Mouse (Mus musculus) forebrain, embryonic 16.5 days (tissue): ENCODE results near the gene Gm49380. TPM values are rescaled to one million over a fixed set of nuclear protein-coding genes. Genes with fewer than 3 reads are reported as not detected.
A peak's percentile ranks its signal among the peaks of the same experiment; 100 is the strongest.

Experiments
- ATAC-seq: fragments of 200-750 bp; cut with Nextera tagmentation; 2 replicates; pipeline ENCODE4 v1.8.0; 2017; ENCODE audit warnings: mild to moderate bottlenecking, moderate library complexity
- H3K27ac ChIP-seq: fragments of 300-500 bp; sonication (generic); 2 replicates; pipeline ENCODE4 v1.5.1; 2014; ENCODE audit warnings: low read length, control low read depth
- H3K27me3 ChIP-seq: fragments of 300-500 bp; sonication (generic); replicated peaks from 2 replicates; pipeline ENCODE4 v1.6.1; 2014; ENCODE audit warnings: low read length; ENCODE audit not compliant: control insufficient read depth, insufficient read depth
- H3K36me3 ChIP-seq: fragments of 300-500 bp; sonication (generic); 2 replicates; pipeline ENCODE4 v1.6.1; 2014; ENCODE audit not compliant: control insufficient read depth, insufficient read depth
- H3K4me1 ChIP-seq: fragments of 300-500 bp; sonication (generic); replicated peaks from 2 replicates; pipeline ENCODE4 v1.6.1; 2014; ENCODE audit warnings: low read length; ENCODE audit not compliant: control insufficient read depth, insufficient read depth
- H3K4me2 ChIP-seq: fragments of 300-500 bp; sonication (generic); 2 replicates; pipeline ENCODE4 v1.6.1; 2014; ENCODE audit warnings: mild to moderate bottlenecking, low read length, control low read depth
- H3K4me3 ChIP-seq: fragments of 300-500 bp; sonication (generic); replicated peaks from 2 replicates; pipeline ENCODE4 v1.5.1; 2014; ENCODE audit warnings: mild to moderate bottlenecking, low read length, control low read depth
- H3K9ac ChIP-seq: fragments of 300-500 bp; sonication (generic); replicated peaks from 2 replicates; pipeline ENCODE4 v1.6.1; 2014; ENCODE audit warnings: low read depth, low read length, control low read depth
- H3K9me3 ChIP-seq: fragments of 300-500 bp; sonication (generic); 2 replicates; pipeline ENCODE4 v1.6.1; 2016; ENCODE audit warnings: low read length; ENCODE audit not compliant: control insufficient read depth
- WGBS: fragments of 180-500 bp; shearing (Covaris S2); extraction: QIAGEN DNeasy Blood & Tissue Kit; methylation state at CpG from one replicate; pipeline ENCODE4 v1.1.7; 2014; 5-methylcytosine and 5-hydroxymethylcytosine counted together
- polyA plus RNA-seq: library from polyadenylated mRNA; unstranded; fragments of >200 nt; fragmentation: Nextera tagmentation; extraction: Ambion mirVana; gene quantifications from 2 replicates; pipeline ENCODE4 v1.2.1, GENCODE M21; 2015

The Gm49380 gene
- polyA plus RNA-seq, 1 experiment from 2014 or later: 0.16 TPM

DNA sequence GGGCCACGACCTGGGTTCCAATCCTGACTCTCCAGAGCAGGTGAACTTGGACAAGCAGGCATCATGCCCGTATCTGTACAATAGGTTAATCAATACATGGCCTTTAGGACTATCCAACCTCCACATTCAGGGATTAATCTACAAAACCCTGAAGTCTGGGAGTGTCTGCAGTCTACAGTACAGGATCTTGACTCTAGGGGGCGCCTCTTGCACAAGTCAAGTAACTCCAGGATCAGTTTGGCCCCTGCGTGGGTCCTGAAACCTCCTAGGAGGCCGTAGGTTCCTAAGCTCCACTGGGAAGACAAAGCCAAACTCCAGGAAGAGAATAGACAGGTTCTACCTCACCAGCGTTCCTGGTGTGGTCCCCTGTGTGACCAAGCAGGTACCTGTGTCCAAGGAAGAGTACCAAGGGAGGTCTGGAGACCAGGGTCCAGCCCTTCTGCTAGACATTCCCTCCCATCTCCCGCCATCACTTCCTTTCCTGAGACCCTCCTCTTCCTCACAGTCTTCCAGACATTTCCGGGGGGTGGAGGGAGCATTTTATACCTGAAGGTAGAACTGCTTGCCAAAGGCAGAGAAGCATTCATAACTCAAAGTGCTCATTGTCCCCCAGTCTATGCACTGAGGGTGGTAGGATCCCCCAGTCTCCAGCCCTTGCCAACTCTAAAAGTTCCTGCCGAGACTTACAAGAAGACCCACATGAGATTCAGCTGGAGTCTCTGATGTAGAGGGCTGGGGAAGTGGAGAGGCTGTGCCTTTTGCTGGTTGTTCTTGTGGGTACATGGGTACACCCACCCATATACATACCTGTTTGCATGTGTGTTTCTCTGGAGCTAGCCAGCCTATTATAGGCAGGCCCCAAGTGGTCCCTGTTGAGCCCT, 38.7 kb downstream of the Gm49380 start:
- ATAC-seq: no peak
- no peak overlapping the region for H3K4me2 ChIP-seq
- H3K4me1 ChIP-seq: peaks cover 25% of the 10 kb centered on the region
- WGBS: 59% methylated on average over 9 of the region's 9 CpGs
- no peaks in the 10 kb centered on the region for H3K36me3 ChIP-seq
- no peak overlapping the region for H3K27ac ChIP-seq
- H3K4me3 ChIP-seq: no peak overlapping the region
- no peaks in the 10 kb centered on the region for H3K9me3 ChIP-seq
- no peak overlapping the region for H3K9ac ChIP-seq
- no peaks in the 10 kb centered on the region for H3K27me3 ChIP-seq

DNA sequence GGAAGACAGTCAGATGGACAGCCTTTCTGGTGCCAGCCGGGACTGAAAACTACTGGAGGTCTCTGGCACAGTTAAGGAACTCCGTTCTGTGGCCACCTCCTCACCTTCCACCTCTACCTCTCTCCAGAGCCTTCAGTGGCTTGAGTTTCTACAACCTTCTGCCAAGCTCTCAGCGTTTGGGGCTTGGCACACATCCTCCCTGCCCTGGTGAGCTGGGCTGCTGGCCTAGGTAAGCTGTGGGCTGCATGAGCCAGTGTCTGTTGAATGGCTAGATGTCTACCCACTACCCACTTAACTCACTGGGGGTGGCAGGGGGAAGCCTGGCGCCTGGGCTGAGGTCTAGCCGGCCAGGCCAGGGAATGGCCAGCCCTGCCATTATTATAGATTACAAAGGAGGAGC, 40.2 kb downstream of the Gm49380 start:
- ATAC-seq: no peak
- Histone ChIP-seq H3K36me3 (no peaks in the 10 kb centered on the region), H3K4me2 (no peak overlapping the region), H3K27ac (no peak overlapping the region), H3K4me3 (no peak overlapping the region), H3K9me3 (no peaks in the 10 kb centered on the region), H3K9ac (no peak overlapping the region), H3K27me3 (no peaks in the 10 kb centered on the region), H3K4me1 (peaks cover 16% of the 10 kb centered on the region)
- WGBS: 28% methylated on average over 5 of the region's 5 CpGs

DNA sequence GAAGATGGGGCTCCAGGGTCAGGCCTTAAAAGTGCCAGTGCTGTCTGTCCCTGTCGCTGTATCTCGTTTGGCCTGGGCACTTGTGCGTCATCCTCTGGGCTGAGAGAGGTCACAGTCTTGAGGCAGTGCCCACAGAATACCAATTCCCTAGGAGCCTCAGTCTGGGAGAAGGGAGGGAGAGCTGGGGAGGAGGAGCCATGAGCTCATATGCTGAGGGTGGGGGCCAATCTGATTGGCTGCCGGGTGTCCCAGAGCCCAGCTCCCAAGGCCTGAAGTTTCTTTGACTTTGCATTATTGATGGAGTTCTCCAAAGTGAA, 40.7 kb downstream of the Gm49380 start:
- Histone ChIP-seq H3K36me3 (no peaks in the 10 kb centered on the region), H3K4me2 (no peak overlapping the region), H3K4me3 (no peak overlapping the region), H3K4me1 (peaks cover 16% of the 10 kb centered on the region), H3K27me3 (no peaks in the 10 kb centered on the region), H3K27ac (peak overlapping the region; percentile 58; the same call in 1 of the 2 replicates), H3K9ac (no peak overlapping the region; the same call in 1 of the 2 replicates), H3K9me3 (no peaks in the 10 kb centered on the region)
- peak; percentile 70 for ATAC-seq
- 6% methylated on average over 4 of the region's 4 CpGs for WGBS

DNA sequence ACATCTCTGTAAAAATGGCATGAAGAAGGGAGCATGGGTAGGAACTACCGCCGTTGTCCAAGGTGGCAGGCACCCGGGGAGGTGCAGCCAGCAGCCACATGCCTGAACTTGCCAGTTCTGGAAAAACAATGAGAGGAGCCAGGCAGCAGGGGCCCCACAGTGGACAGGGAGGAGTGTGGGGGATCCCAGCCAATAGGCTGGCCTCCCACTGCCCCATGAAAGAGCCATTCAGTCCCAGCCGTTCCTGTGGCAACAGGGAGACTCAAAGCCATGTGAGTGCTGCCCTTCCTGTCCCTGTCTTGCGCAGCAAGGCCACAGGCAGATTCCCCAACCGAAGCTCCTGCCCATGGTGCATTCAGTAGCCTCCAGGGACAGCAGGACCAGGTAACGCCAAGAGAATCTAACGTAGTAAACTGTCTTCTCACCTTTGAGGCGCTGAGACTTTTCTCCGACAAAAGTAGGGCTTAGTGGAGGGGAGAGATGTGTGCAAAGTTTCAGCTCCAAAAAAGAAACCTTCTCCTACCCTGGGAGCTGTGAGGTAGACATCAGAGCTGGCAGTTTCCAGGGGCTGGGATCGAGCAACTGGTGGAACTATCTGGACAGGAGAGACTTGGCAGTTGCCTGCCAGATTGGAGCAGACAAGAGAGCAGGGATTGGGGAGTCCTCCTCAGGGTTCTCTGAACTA, 41.2 kb downstream of the Gm49380 start:
- H3K4me3 ChIP-seq: no peak overlapping the region

DNA sequence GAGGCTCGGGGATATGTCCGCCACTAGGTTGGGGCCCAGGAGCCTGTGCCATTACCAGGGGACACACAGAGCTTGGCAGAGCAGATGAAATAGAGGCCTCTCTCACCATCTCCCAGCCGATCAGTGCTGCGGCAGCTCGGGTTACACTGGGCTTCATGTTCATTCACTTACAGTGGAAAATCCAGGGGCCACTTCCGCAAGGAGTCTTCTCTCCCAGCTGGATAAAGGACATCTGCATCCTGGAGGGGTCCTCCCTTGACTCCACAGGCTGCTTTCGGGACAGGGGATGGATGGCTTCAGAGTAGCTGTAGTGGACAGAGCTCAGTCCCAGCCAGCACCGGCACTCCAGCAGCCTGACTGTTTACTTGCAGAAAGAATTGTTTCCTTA, 42.5 kb downstream of the Gm49380 start:
- H3K27ac ChIP-seq: no peak overlapping the region
- H3K9ac ChIP-seq: no peak overlapping the region
- WGBS: 43% methylated on average over 8 of the region's 8 CpGs

More for the DNA sequence above, 41.2 kb downstream of the Gm49380 start:
- Histone ChIP-seq H3K4me2 (peak overlapping the region; percentile 15; the same call in 1 of the 2 replicates), H3K9me3 (no peaks in the 10 kb centered on the region), H3K27me3 (no peaks in the 10 kb centered on the region), H3K36me3 (no peaks in the 10 kb centered on the region), H3K4me1 (peaks cover 20% of the 10 kb centered on the region), H3K9ac (no peak overlapping the region; the same call in 1 of the 2 replicates), H3K27ac (peak overlapping the region; percentile 58; the same call in 1 of the 2 replicates)
- 7% methylated on average over 11 of the region's 11 CpGs for WGBS
- peak; percentile 68 for ATAC-seq

DNA sequence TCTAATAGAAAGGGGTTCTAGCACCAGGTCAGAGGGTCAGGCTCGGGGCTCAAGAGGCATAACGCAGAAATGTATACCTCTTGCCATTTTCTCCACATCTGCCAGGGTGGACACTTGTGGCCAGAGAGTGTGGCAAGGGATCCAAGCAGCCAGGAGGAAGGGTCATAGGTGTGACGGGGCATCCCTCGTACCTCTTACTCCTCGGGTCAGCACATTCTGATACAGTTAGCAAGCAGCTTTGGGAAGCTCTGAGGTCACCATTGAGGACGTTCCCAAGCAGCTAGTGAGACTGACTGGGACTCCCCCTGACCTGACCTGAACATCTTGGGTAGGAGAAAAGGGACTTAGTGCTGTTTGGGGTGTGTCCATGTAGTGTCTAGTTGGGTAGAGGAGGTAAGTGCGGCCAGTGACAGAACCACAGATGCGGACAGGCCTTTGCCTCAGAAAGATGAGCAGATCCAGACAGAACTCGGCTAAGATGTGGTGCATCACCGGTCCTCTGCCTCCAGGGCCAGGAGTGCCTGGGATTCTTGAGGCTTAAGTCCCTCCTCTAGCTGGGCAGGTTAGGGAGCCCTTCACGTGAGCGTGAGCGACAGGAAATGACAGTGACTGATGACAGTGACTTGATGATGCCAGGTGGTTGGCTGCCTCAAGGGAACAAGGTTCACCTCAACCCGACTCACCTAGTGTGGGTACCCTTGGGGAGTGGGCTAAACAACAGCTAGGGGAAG, 43.0 kb downstream of the Gm49380 start:
- H3K4me2 ChIP-seq: no peak overlapping the region
- no peaks in the 10 kb centered on the region for H3K9me3 ChIP-seq
- no peaks in the 10 kb centered on the region for H3K27me3 ChIP-seq
- 78% methylated on average over 14 of the region's 14 CpGs for WGBS
- ATAC-seq: no peak
- H3K4me1 ChIP-seq: peaks cover 22% of the 10 kb centered on the region
- H3K27ac ChIP-seq: no peak overlapping the region
- H3K36me3 ChIP-seq: no peaks in the 10 kb centered on the region
- no peak overlapping the region for H3K9ac ChIP-seq
- no peak overlapping the region for H3K4me3 ChIP-seq

More for the DNA sequence above, 42.5 kb downstream of the Gm49380 start:
- no peaks in the 10 kb centered on the region for H3K36me3 ChIP-seq
- no peak for ATAC-seq
- H3K4me2 ChIP-seq: no peak overlapping the region
- H3K9me3 ChIP-seq: no peaks in the 10 kb centered on the region
- H3K27me3 ChIP-seq: no peaks in the 10 kb centered on the region
- H3K4me3 ChIP-seq: no peak overlapping the region
- H3K4me1 ChIP-seq: peaks cover 22% of the 10 kb centered on the region

DNA sequence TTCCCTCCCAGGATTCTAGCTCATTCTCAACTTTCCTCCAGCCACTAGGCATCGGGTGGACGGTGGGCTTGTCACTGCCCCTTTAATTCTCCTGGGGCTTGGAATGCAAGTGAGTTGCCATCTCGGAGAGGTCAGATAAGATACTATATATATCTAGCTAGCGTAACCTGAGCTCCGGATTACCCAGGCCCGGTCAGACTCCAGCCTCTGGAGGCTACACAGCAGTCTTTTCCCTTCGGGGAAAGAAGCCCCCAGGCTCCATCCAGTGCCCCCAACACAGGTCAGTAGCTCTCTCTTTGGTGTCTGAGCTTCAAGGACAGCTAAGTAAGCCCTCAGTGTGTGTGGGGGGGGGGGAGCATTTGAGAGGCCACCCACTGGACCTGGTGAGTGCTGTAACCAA, 44.0 kb downstream of the Gm49380 start:
- no peaks in the 10 kb centered on the region for H3K27me3 ChIP-seq
- H3K9me3 ChIP-seq: no peaks in the 10 kb centered on the region
- peaks cover 22% of the 10 kb centered on the region for H3K4me1 ChIP-seq
- H3K36me3 ChIP-seq: no peaks in the 10 kb centered on the region
- 34% methylated on average over 7 of the region's 7 CpGs for WGBS
- no peak for ATAC-seq
- H3K4me3 ChIP-seq: no peak overlapping the region
- H3K4me2 ChIP-seq: no peak overlapping the region
- no peak overlapping the region for H3K27ac ChIP-seq
- no peak overlapping the region for H3K9ac ChIP-seq

DNA sequence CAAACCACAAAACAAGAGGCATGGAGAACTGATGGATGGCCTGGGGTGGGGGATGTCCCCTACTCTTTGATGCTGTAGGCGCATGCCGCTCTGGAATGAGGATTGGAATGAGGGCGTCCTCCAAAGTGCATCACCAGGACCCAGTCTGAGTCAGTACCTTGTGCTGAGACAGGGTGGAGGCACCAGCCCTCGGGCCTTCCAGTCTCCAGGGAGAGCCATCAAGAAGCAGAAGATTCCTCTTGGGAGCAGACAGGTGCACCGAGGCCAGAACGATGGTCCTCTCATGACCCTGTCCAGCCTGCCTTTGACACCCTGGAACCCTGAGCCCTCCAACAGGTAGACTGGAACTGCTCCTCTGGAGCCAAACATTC, 45.4 kb downstream of the Gm49380 start:
- H3K4me2 ChIP-seq: no peak overlapping the region
- no peak overlapping the region for H3K9ac ChIP-seq
- WGBS: 86% methylated on average over 6 of the region's 6 CpGs
- H3K4me1 ChIP-seq: peaks cover 19% of the 10 kb centered on the region
- ATAC-seq: no peak
- no peak overlapping the region for H3K27ac ChIP-seq
- H3K9me3 ChIP-seq: no peaks in the 10 kb centered on the region
- no peaks in the 10 kb centered on the region for H3K36me3 ChIP-seq
- H3K4me3 ChIP-seq: no peak overlapping the region
- H3K27me3 ChIP-seq: no peaks in the 10 kb centered on the region
